Mouse (Mus musculus): Measurements from ENCODE around the gene Slc16a4. TPM values are rescaled to one million over a fixed set of nuclear protein-coding genes. Genes with fewer than 3 reads are reported as not detected.
A peak's percentile ranks its signal among the peaks of the same experiment; 100 is the strongest.

The Slc16a4 gene
- polyA plus RNA-seq, 1 experiment from 2014 or later, result 2.2 TPM

GRCm38 (mm10) chr3:107330503-107331424 lies 39.7 kb downstream of the Slc16a4 start:
- ATAC-seq (no peak), DNase-seq (ENCODE audit: low spot score) (no peak)
- 85% methylated on average over 28 of the region's 28 CpGs for WGBS
- Histone ChIP-seq H3K9me3 (replicated peaks; ENCODE audit: control insufficient read depth, low read length) (no peaks in the 10 kb centered on the region), H3K4me3 (ENCODE audit: low read depth, low read length) (peak overlapping the region; percentile 96), H3K9ac (ENCODE audit: low read length) (peak overlapping the region; percentile 86), H3K4me1 (ENCODE audit: control insufficient read depth, insufficient read depth, low read length) (peaks cover 23% of the 10 kb centered on the region), H3K27ac (ENCODE audit: low read depth, low read length) (no peak overlapping the region), H3K27me3 (replicated peaks; ENCODE audit: control insufficient read depth, insufficient read depth, low read length) (no peaks in the 10 kb centered on the region), H3K36me3 (ENCODE audit: control insufficient read depth, insufficient read depth, low read length) (peaks cover 28% of the 10 kb centered on the region), H3K4me2 (ENCODE audit: low read length) (peak overlapping the region; percentile 84)

GRCm38 (mm10) chr3:107331746-107332126 lies 40.7 kb downstream of the Slc16a4 start:
- DNase-seq (ENCODE audit: low spot score) (no peak), ATAC-seq (no peak)
- H3K9me3 ChIP-seq (replicated peaks; ENCODE audit: control insufficient read depth, low read length), result no peaks in the 10 kb centered on the region
- no peak overlapping the region; the same call in 1 of the 2 replicates for H3K27ac ChIP-seq (ENCODE audit: low read depth, low read length)
- H3K4me2 ChIP-seq (ENCODE audit: low read length), result peak overlapping the region; percentile 84
- H3K9ac ChIP-seq (ENCODE audit: low read length), result peak overlapping the region; percentile 86
- peaks cover 24% of the 10 kb centered on the region for H3K36me3 ChIP-seq (ENCODE audit: control insufficient read depth, insufficient read depth, low read length)
- WGBS, result 23% methylated on average over 17 of the region's 17 CpGs
- no peaks in the 10 kb centered on the region for H3K27me3 ChIP-seq (replicated peaks; ENCODE audit: control insufficient read depth, insufficient read depth, low read length)
- H3K4me3 ChIP-seq (ENCODE audit: low read depth, low read length), result peak overlapping the region; percentile 96
- H3K4me1 ChIP-seq (ENCODE audit: control insufficient read depth, insufficient read depth, low read length), result peaks cover 21% of the 10 kb centered on the region

- H3K4me3 ChIP-seq (ENCODE audit: low read depth, low read length), result peak overlapping the region; percentile 96
- H3K9me3 ChIP-seq (replicated peaks; ENCODE audit: control insufficient read depth, low read length), result no peaks in the 10 kb centered on the region
- H3K4me1 ChIP-seq (ENCODE audit: control insufficient read depth, insufficient read depth, low read length), result peaks cover 21% of the 10 kb centered on the region
- H3K27me3 ChIP-seq (replicated peaks; ENCODE audit: control insufficient read depth, insufficient read depth, low read length), result no peaks in the 10 kb centered on the region
- H3K4me2 ChIP-seq (ENCODE audit: low read length), result peak overlapping the region; percentile 84
- under 1% methylated on average over 75 of the region's 75 CpGs for WGBS
- peaks cover 22% of the 10 kb centered on the region for H3K36me3 ChIP-seq (ENCODE audit: control insufficient read depth, insufficient read depth, low read length)
- peak; percentile 7 for ATAC-seq
- peak; percentile 49 for DNase-seq (ENCODE audit: low spot score)
- peak overlapping the region; percentile 86 for H3K9ac ChIP-seq (ENCODE audit: low read length)
- H3K27ac ChIP-seq (ENCODE audit: low read depth, low read length), result peak overlapping the region; percentile 87
Observed at GRCm38 (mm10) chr3:107332127-107332959, 41.3 kb downstream of the Slc16a4 start.

- WGBS, result 0% methylated on average over 37 of the region's 37 CpGs
- Histone ChIP-seq H3K36me3 (ENCODE audit: control insufficient read depth, insufficient read depth, low read length) (peaks cover 19% of the 10 kb centered on the region), H3K9me3 (replicated peaks; ENCODE audit: control insufficient read depth, low read length) (no peaks in the 10 kb centered on the region), H3K27me3 (replicated peaks; ENCODE audit: control insufficient read depth, insufficient read depth, low read length) (no peaks in the 10 kb centered on the region), H3K4me1 (ENCODE audit: control insufficient read depth, insufficient read depth, low read length) (peaks cover 21% of the 10 kb centered on the region), H3K9ac (ENCODE audit: low read length) (peak overlapping the region; percentile 87), H3K4me2 (ENCODE audit: low read length) (peak overlapping the region; percentile 62), H3K27ac (ENCODE audit: low read depth, low read length) (peak overlapping the region; percentile 94), H3K4me3 (ENCODE audit: low read depth, low read length) (peak overlapping the region; percentile 96)
- peak; percentile 98 for ATAC-seq
- peak; percentile 100 for DNase-seq (ENCODE audit: low spot score)
Observed at GRCm38 (mm10) chr3:107332960-107333380, 41.9 kb downstream of the Slc16a4 start.

GRCm38 (mm10) chr3:107333381-107334201 lies 42.6 kb downstream of the Slc16a4 start, which contains the start of gene Rbm15:
Gene Rbm15 (minus strand): TSS chr3:107333673.
- DNase-seq (ENCODE audit: low spot score) (peak; percentile 100), ATAC-seq (peak; percentile 95)
- Histone ChIP-seq H3K9me3 (replicated peaks; ENCODE audit: control insufficient read depth, low read length) (no peaks in the 10 kb centered on the region), H3K36me3 (ENCODE audit: control insufficient read depth, insufficient read depth, low read length) (peaks cover 18% of the 10 kb centered on the region), H3K27ac (ENCODE audit: low read depth, low read length) (peak within 1 kb of the TSS; percentile 94), H3K4me1 (ENCODE audit: control insufficient read depth, insufficient read depth, low read length) (peaks cover 21% of the 10 kb centered on the region), H3K4me3 (ENCODE audit: low read depth, low read length) (peak within 1 kb of the TSS; percentile 96), H3K27me3 (replicated peaks; ENCODE audit: control insufficient read depth, insufficient read depth, low read length) (no peaks in the 10 kb centered on the region), H3K4me2 (ENCODE audit: low read length) (peak within 1 kb of the TSS; percentile 84), H3K9ac (ENCODE audit: low read length) (peak within 1 kb of the TSS; percentile 87)
- WGBS, result under 1% methylated on average over 62 of the region's 62 CpGs

GRCm38 (mm10) chr3:107334202-107334934 lies 43.3 kb downstream of the Slc16a4 start:
- Histone ChIP-seq H3K9me3 (replicated peaks; ENCODE audit: control insufficient read depth, low read length) (no peaks in the 10 kb centered on the region), H3K9ac (ENCODE audit: low read length) (peak overlapping the region; percentile 87), H3K27ac (ENCODE audit: low read depth, low read length) (peak overlapping the region; percentile 94), H3K36me3 (ENCODE audit: control insufficient read depth, insufficient read depth, low read length) (peaks cover 18% of the 10 kb centered on the region), H3K4me2 (ENCODE audit: low read length) (peak overlapping the region; percentile 62), H3K4me3 (ENCODE audit: low read depth, low read length) (peak overlapping the region; percentile 96), H3K4me1 (ENCODE audit: control insufficient read depth, insufficient read depth, low read length) (peaks cover 21% of the 10 kb centered on the region), H3K27me3 (replicated peaks; ENCODE audit: control insufficient read depth, insufficient read depth, low read length) (no peaks in the 10 kb centered on the region)
- 11% methylated on average over 12 of the region's 12 CpGs for WGBS
- ATAC-seq, result no peak
- no peak for DNase-seq (ENCODE audit: low spot score)

GRCm38 (mm10) chr3:107343971-107344370 lies 52.9 kb downstream of the Slc16a4 start:
- H3K4me1 ChIP-seq (ENCODE audit: control insufficient read depth, insufficient read depth, low read length), result no peaks in the 10 kb centered on the region
- no peak overlapping the region for H3K27ac ChIP-seq (ENCODE audit: low read depth, low read length)
- no peaks in the 10 kb centered on the region for H3K9me3 ChIP-seq (replicated peaks; ENCODE audit: control insufficient read depth, low read length)
- H3K9ac ChIP-seq (ENCODE audit: low read length), result no peak overlapping the region
- H3K36me3 ChIP-seq (ENCODE audit: control insufficient read depth, insufficient read depth, low read length), result no peaks in the 10 kb centered on the region
- ATAC-seq (no peak), DNase-seq (ENCODE audit: low spot score) (no peak)
- H3K4me2 ChIP-seq (ENCODE audit: low read length), result no peak overlapping the region
- H3K4me3 ChIP-seq (ENCODE audit: low read depth, low read length), result no peak overlapping the region
- H3K27me3 ChIP-seq (replicated peaks; ENCODE audit: control insufficient read depth, insufficient read depth, low read length), result no peaks in the 10 kb centered on the region
- 60% methylated on average over 3 of the region's 3 CpGs for WGBS
